In genomic region chr15:9071556-9072544, GRCm38 (mm10) we compare ENCODE assay signal across 8 mouse cellular contexts. TPM values are rescaled to one million over a fixed set of nuclear protein-coding genes. Genes with fewer than 3 reads are reported as not detected.
DNase-seq lines count a peak whose midpoint lies in the region; ATAC-seq and TF ChIP-seq lines count a peak whose summit lies in the region.

No protein-coding gene starts in this region.

- no peaks in the 10 kb centered on the region for H3K9me3 ChIP-seq in heart, embryonic 10.5 days
- H3K9me3 ChIP-seq in kidney, embryonic 14.5 days (ENCODE audit: control insufficient read depth, low read length), result no peaks in the 10 kb centered on the region
- H3K9me3 ChIP-seq in liver, postnatal 0 days (ENCODE audit: low read length), result no peaks in the 10 kb centered on the region
- H3K9me3 ChIP-seq in neural tube, embryonic 15.5 days (replicated peaks), result no peaks in the 10 kb centered on the region

- TF ChIP-seq EP300 in liver, postnatal 0 days (IDR thresholded peaks at IDR 0.05; ENCODE audit: low read depth), result no peak

- ATAC-seq in activated CD4-positive, CD25-positive, alpha-beta regulatory T cell, adult 4 months, result peak; percentile 30
- ATAC-seq in kidney, embryonic 14.5 days (ENCODE audit: low FRiP score, low TSS enrichment), result peak; percentile 40
- no peak for ATAC-seq in liver, postnatal 0 days
- peak; percentile 71 for ATAC-seq in neural tube, embryonic 15.5 days (ENCODE audit: low FRiP score)

- H3K4me3 ChIP-seq in heart, embryonic 10.5 days, result peak overlapping the region; percentile 99
- H3K4me3 ChIP-seq in kidney, embryonic 14.5 days (ENCODE audit: low read length), result peak overlapping the region; percentile 90
- peak overlapping the region; percentile 80 for H3K4me3 ChIP-seq in liver, postnatal 0 days (ENCODE audit: low read depth, low read length)
- H3K4me3 ChIP-seq in neural tube, embryonic 15.5 days (replicated peaks), result peak overlapping the region; percentile 96

- H3K4me2 ChIP-seq in kidney, embryonic 14.5 days (replicated peaks; ENCODE audit: low read depth, low read length), result peak overlapping the region; percentile 72
- H3K4me2 ChIP-seq in liver, postnatal 0 days (ENCODE audit: low read depth, low read length), result peak overlapping the region; percentile 82
- H3K4me2 ChIP-seq in neural tube, embryonic 15.5 days, result peak overlapping the region; percentile 84

- no peaks in the 10 kb centered on the region for H3K36me3 ChIP-seq in heart, embryonic 10.5 days
- no peaks in the 10 kb centered on the region for H3K36me3 ChIP-seq in kidney, embryonic 14.5 days (ENCODE audit: control insufficient read depth, insufficient read depth, low read length)
- H3K36me3 ChIP-seq in liver, postnatal 0 days (replicated peaks; ENCODE audit: insufficient read depth, low read length), result no peaks in the 10 kb centered on the region
- H3K36me3 ChIP-seq in neural tube, embryonic 15.5 days, result no peaks in the 10 kb centered on the region

- peak overlapping the region; percentile 99 for H3K27ac ChIP-seq in heart, embryonic 10.5 days
- peak overlapping the region; percentile 90 for H3K27ac ChIP-seq in kidney, embryonic 14.5 days (ENCODE audit: low read depth, low read length)
- H3K27ac ChIP-seq in liver, postnatal 0 days (ENCODE audit: low read depth), result peak overlapping the region; percentile 99
- H3K27ac ChIP-seq in neural tube, embryonic 15.5 days (replicated peaks), result peak overlapping the region; percentile 95

- under 1% methylated on average over 66 of the region's 66 CpGs for WGBS in heart, embryonic 10.5 days
- WGBS in kidney, embryonic 14.5 days, result 0% methylated on average over 63 of the region's 66 CpGs
- WGBS in liver, postnatal 0 days (ENCODE audit: insufficient replicate concordance), result under 1% methylated on average over 30 of the region's 66 CpGs
- WGBS in neural tube, embryonic 15.5 days, result under 1% methylated on average over 49 of the region's 66 CpGs

- DNase-seq in A20 (ENCODE audit: low read depth, low spot score), result peak; percentile 69
- DNase-seq in embryo, embryonic 11.5 days (ENCODE audit: low read depth, low spot score), result peak; percentile 35
- DNase-seq in heart, embryonic 10.5 days (ENCODE audit: low spot score), result peak; percentile 83
- DNase-seq in liver, postnatal 0 days, result peak; percentile 69
- DNase-seq in thymus, postnatal 25 days, result peak; percentile 67

- no peaks in the 10 kb centered on the region for H3K27me3 ChIP-seq in heart, embryonic 10.5 days (ENCODE audit: insufficient read depth, poor library complexity, severe bottlenecking)
- no peaks in the 10 kb centered on the region for H3K27me3 ChIP-seq in kidney, embryonic 14.5 days (ENCODE audit: control insufficient read depth, insufficient read depth, low read length)
- H3K27me3 ChIP-seq in liver, postnatal 0 days (ENCODE audit: insufficient read depth, low read length), result no peaks in the 10 kb centered on the region
- H3K27me3 ChIP-seq in neural tube, embryonic 15.5 days (replicated peaks), result no peaks in the 10 kb centered on the region

- H3K4me1 ChIP-seq in heart, embryonic 10.5 days, result peaks cover 39% of the 10 kb centered on the region
- peaks cover 30% of the 10 kb centered on the region; the same call in 1 of the 2 replicates for H3K4me1 ChIP-seq in kidney, embryonic 14.5 days (ENCODE audit: control insufficient read depth, insufficient read depth, low read length)
- peaks cover 29% of the 10 kb centered on the region for H3K4me1 ChIP-seq in liver, postnatal 0 days (ENCODE audit: insufficient read depth)
- H3K4me1 ChIP-seq in neural tube, embryonic 15.5 days, result peaks cover 44% of the 10 kb centered on the region

- peak overlapping the region; percentile 93 for H3K9ac ChIP-seq in kidney, embryonic 14.5 days (ENCODE audit: low read depth, low read length)
- peak overlapping the region; percentile 99 for H3K9ac ChIP-seq in liver, postnatal 0 days (replicated peaks)
- H3K9ac ChIP-seq in neural tube, embryonic 15.5 days (replicated peaks), result peak overlapping the region; percentile 88

- TF ChIP-seq CTCF in liver, postnatal 0 days (IDR thresholded peaks at IDR 0.05; ENCODE audit: low read depth), result no peak

RNA-seq across cellular contexts. Expression of gene Nadk2, which starts 0.8 kb away (rescaled TPM):
- polyA plus RNA-seq in activated CD4-positive, CD25-positive, alpha-beta regulatory T cell, adult 4 months (2017; shearing (Covaris generic)), result 1 to 10 TPM; 3.3 to 7.0 TPM
- 54.9 and 61.9 TPM in 2 replicates for polyA plus RNA-seq in heart, embryonic 10.5 days (2016; fragmentation: Nextera tagmentation; extraction: Ambion mirVana)
- polyA plus RNA-seq in kidney, embryonic 14.5 days (2014; fragmentation: Nextera tagmentation; extraction: Ambion mirVana), result 19.5 and 33.0 TPM in 2 replicates
- 57.6 and 59.0 TPM in 2 replicates for polyA plus RNA-seq in liver, postnatal 0 days (2015; fragmentation: Nextera tagmentation; extraction: Ambion mirVana)
- 26.9 and 29.6 TPM in 2 replicates for polyA plus RNA-seq in neural tube, embryonic 15.5 days (2015; fragmentation: Nextera tagmentation; extraction: Ambion mirVana)
